Mouse (Mus musculus): ENCODE measurements around the gene C1ql1.

GRCm38 (mm10) chr11:102981151-102981890 lies 34.8 kb upstream of the C1ql1 start:
- no peak for TF ChIP-seq POLR2A (IDR thresholded peaks at IDR 0.05; ENCODE audit: insufficient read depth, low read length)
- no peak for TF ChIP-seq CTCF (IDR thresholded peaks at IDR 0.05; ENCODE audit: low read depth, low read length)

Data from ES-Bruce4 (cell line).